Mouse (Mus musculus) naive thymus-derived CD4-positive, alpha-beta T cell, adult 2 months (primary cell): ENCODE measurements around the gene 4933402J07Rik.

Experiments used
- DNase-seq: peaks from one replicate; pipeline ENCODE4 v3.0.0-alpha.2; 2011; ENCODE audit warnings: low read depth

The 4933402J07Rik gene

DNA sequence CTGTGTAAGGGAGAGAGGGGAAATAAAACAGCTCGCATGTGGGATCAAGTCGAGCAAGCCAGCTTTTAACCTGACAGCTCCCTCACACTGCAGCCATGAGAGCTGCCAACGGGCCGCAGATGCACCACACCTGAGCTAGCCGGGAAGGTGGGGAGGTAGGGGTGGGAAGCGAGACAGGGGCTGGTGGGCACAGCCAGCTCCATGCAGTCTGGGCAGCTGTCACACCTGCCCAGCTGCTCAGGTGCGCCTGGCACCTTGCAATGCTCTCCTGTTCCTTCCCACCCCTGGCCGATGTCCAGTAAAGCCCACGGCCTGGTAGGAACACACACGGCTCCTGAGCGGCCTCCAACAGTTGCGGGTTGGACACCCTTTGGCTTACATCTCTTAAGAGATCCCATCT is 57.5 kb downstream of the 4933402J07Rik start:
- no peak for DNase-seq

DNA sequence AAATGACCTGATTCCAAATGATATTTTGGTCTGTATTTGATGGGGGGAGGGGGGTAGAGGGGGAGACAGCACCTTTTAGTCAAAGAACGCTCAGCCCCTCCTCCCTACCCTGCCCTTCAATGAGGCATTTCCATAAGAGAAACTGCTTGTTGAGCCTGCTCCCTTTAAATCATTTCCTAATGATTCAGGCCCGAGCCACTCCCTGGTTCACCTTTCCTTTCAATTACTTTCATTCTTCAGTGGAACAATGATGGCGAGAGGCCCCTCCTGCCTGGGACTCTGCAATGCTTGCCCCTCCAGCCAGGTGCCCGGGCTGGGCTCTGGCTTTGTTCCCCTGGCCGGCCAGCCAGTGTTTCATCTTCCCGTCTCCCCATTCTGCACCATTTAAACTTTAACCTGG is 66.0 kb downstream of the 4933402J07Rik start:
- no peak for DNase-seq

DNA sequence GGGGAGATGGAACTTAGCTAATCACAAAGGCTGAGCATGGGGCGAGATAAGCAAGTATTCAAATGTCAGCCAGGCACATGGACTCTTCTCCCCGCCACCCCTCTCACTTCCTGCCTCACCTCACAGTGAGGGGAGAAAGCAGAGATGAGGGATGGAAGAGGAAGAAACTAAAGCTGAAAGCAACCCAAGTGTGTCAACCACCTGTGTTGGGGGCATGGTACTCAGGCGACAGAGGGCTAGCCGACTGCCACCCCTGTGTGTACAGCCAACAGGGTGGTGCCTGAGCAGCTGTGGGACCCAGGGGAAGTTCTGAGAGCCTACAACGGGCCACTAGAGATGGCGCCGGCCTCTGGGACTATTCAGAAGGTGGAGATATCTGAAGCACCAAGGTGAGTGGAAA is 68.1 kb downstream of the 4933402J07Rik start:
- no peak for DNase-seq

DNA sequence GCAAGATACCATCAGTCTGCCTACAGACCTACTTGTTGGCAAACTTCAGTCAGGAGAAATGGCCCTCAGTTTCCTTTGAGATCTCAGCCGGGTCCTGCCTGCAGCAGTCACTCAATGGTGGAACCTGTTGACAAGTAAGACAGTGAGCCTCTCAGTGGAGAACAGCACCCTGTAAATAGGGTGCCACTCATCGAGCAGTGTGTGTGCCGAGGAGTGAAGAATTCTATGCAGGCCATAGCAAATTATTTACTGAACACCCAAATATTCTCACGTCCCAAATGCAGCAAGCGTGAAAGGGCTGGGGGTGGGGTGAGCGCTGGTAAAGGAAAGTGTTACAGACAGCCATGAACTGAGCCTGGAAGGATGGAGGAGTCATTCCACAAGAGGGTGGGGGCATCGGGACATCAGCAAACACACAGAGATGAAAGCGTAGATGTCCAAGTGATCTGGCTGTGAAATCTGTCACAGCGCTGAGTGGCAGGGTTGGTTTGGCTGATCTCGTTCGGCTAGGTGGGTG is 72.6 kb downstream of the 4933402J07Rik start:
- no peak for DNase-seq
